ENCODE assay signal across 11 mouse cellular contexts in genomic region chr9:85413813-85414212, GRCm38 (mm10).
DNase-seq lines count a peak whose midpoint lies in the region; ATAC-seq and TF ChIP-seq lines count a peak whose summit lies in the region.
"Had no signal": no experiment of that assay in that cellular context is flagged by ENCODE, and none has a peak within 500 bp of the region (broad histone marks: within the 10 kb centered on the region; RNA-seq: fewer than 3 reads in every experiment).

No protein-coding gene starts in this region.

- no peak for DNase-seq in kidney, postnatal 10 days
- DNase-seq in CD4-positive helper T cell, adult 2 months (ENCODE audit: low read depth, low spot score): peak; percentile 73
- DNase-seq in brain, adult 2 months (ENCODE audit: low read depth, low spot score): peak; percentile 12
- peak; percentile 1 for DNase-seq in naive thymus-derived CD4-positive, alpha-beta T cell, adult 2 months (ENCODE audit: low read depth)
- DNase-seq in cerebellum, adult 8-10 months: no peak
- no peak for DNase-seq in layer of hippocampus, adult 2 months (ENCODE audit: low spot score in 2 of 2)
- no peak for DNase-seq in heart, postnatal 10 days
- DNase-seq: cerebellum, postnatal 10 days; thymus, adult 2 months had no signal

- H3K27ac ChIP-seq in kidney, embryonic 16.5 days (ENCODE audit: low read length): no peak overlapping the region
- no peak overlapping the region for H3K27ac ChIP-seq in layer of hippocampus, adult 2 months

- H3K9ac ChIP-seq in kidney, embryonic 16.5 days (replicated peaks; ENCODE audit: low read length): no peak overlapping the region

- peak; percentile 57; the same call in 1 of the 2 replicates for ATAC-seq in kidney, embryonic 16.5 days (ENCODE audit: low FRiP score, low TSS enrichment)

- WGBS in kidney, embryonic 16.5 days: 12% methylated on average over 1 of the region's 1 CpGs

- H3K27me3 ChIP-seq in kidney, embryonic 16.5 days (ENCODE audit: insufficient read depth, low read length): no peaks in the 10 kb centered on the region

- no peaks in the 10 kb centered on the region for H3K9me3 ChIP-seq in kidney, embryonic 16.5 days (ENCODE audit: low read length)

- intact Hi-C loops in heart, postnatal 10 days (cut with DNase I): no loop called here

- H3K4me3 ChIP-seq in kidney, embryonic 16.5 days (ENCODE audit: low read length): no peak overlapping the region
- H3K4me3 ChIP-seq in layer of hippocampus, adult 2 months: no peak overlapping the region

- H3K4me1 ChIP-seq in kidney, embryonic 16.5 days (ENCODE audit: insufficient read depth, low read length): 0 out of 2 replicates have a peak, but pooled peaks cover 7% of the 10 kb centered on the region

- no peaks in the 10 kb centered on the region for H3K36me3 ChIP-seq in kidney, embryonic 16.5 days (ENCODE audit: insufficient read depth, low read length)

- H3K4me2 ChIP-seq in kidney, embryonic 16.5 days (replicated peaks; ENCODE audit: low read depth, low read length): no peak overlapping the region
- H3K4me2 ChIP-seq: liver, embryonic 11.5 days had no signal

- no peak for TF ChIP-seq CTCF in layer of hippocampus, adult 2 months (conservative IDR thresholded peaks at IDR 0.05)

Comparison
In these comparisons a context has a peak if more than half of its experiments do, and no peak if none do; other contexts are left out.
1. DNase-seq: peak in CD4-positive helper T cell, adult 2 months (single experiment), brain, adult 2 months (single experiment) and naive thymus-derived CD4-positive, alpha-beta T cell, adult 2 months (single experiment); none in kidney, postnatal 10 days (single experiment), cerebellum, adult 8-10 months (single experiment), layer of hippocampus, adult 2 months (0 of 2) and heart, postnatal 10 days (0 of 2).